Mouse (Mus musculus) spleen, adult 2 months (tissue): Measurements from ENCODE around the gene Amigo2. TPM values are rescaled to one million over a fixed set of nuclear protein-coding genes. Genes with fewer than 3 reads are reported as not detected.

Source experiments
- DNase-seq, 2 experiments: peaks; one replicate each; pipeline versions ENCODE4 v3.0.0 to v3.0.0-alpha.2; 2012 to 2021; ENCODE audit warnings: low spot score in 2 of 2, low read depth in 1 of 2
- H3K27ac ChIP-seq: fragments of 200-500 bp; 2 replicates; pipeline ENCODE4 v1.5.1; 2012; ENCODE audit warnings: low read length, inconsistent platforms; ENCODE audit not compliant: insufficient read depth
- H3K27me3 ChIP-seq: fragments of 200-500 bp; 2 replicates; pipeline ENCODE4 v1.6.1; 2012; ENCODE audit warnings: mild to moderate bottlenecking, moderate library complexity, low read length, inconsistent platforms; ENCODE audit not compliant: control insufficient read depth, insufficient read depth
- H3K36me3 ChIP-seq: fragments of 200-500 bp; 2 replicates; pipeline ENCODE4 v1.6.1; 2012; ENCODE audit warnings: mild to moderate bottlenecking, low read length, inconsistent platforms; ENCODE audit not compliant: control insufficient read depth, insufficient read depth
- H3K4me1 ChIP-seq: fragments of 200-500 bp; 2 replicates; pipeline ENCODE4 v1.6.1; 2011; ENCODE audit warnings: inconsistent platforms; ENCODE audit not compliant: control insufficient read depth, insufficient read depth, insufficient read length
- H3K4me3 ChIP-seq: fragments of 200-500 bp; 2 replicates; pipeline ENCODE4 v1.5.1; 2011; ENCODE audit warnings: mild to moderate bottlenecking, inconsistent platforms; ENCODE audit not compliant: insufficient read depth, insufficient read length; ENCODE audit errors: extremely low read depth
- CTCF ChIP-seq: fragments of 200-500 bp; IDR thresholded peaks from 2 replicates; pipeline ENCODE4 v1.5.1; 2011; ENCODE audit warnings: mild to moderate bottlenecking, inconsistent platforms; ENCODE audit not compliant: insufficient read depth, insufficient read length, insufficient replicate concordance; ENCODE audit errors: extremely low read depth
- POLR2A ChIP-seq: fragments of 200-500 bp; IDR thresholded peaks from 2 replicates; pipeline ENCODE4 v1.6.1; 2011; ENCODE audit warnings: low read depth, low read length, inconsistent platforms
- WGBS: fragments of 180-500 bp; shearing (Covaris S2); methylation state at CpG from one replicate; pipeline ENCODE4 v1.1.7; 2018; 5-methylcytosine and 5-hydroxymethylcytosine counted together
- polyA plus RNA-seq: library from polyadenylated mRNA; depleted of rRNA; stranded (reverse); fragments of >200 nt; gene quantifications from 2 replicates; pipeline ENCODE4 v1.2.3, GENCODE M21; 2012

Amigo2 gene
- polyA plus RNA-seq, 1 experiment = 2.0 TPM

DNA sequence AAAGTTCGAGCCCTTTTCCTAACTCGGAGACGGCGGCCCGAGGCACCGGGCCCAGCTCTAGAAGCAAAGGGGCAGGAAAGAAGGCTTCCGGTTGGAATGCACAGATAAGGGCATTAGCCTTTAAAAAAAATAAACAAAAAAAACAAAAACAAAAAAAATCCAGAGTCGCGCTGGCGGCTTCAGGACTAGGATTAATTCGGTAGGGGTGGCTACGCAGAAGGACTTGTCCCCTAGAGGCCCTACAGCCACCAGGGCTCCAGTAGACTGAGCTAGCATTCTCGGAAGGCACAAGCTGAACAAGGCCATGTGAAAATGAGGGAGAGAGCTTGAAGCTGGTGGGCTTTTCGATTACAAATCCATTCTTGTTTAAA is 689 bp upstream of the Amigo2 start:
- peaks cover 3% of the 10 kb centered on the region for H3K27me3 ChIP-seq
- peak in 1 of 2 experiments; percentile 21 for DNase-seq

GRCm38 (mm10) chr15:97246256-97246655 is 831 bp downstream of the Amigo2 start:
- no peak for DNase-seq
- no peaks in the 10 kb centered on the region for H3K36me3 ChIP-seq
- H3K4me3 ChIP-seq = peak overlapping the region; percentile 24; the same call in 1 of the 2 replicates
- no peak overlapping the region for H3K27ac ChIP-seq
- peaks cover 3% of the 10 kb centered on the region for H3K27me3 ChIP-seq
- peaks cover 6% of the 10 kb centered on the region; the same call in 1 of the 2 replicates for H3K4me1 ChIP-seq
- 31% methylated on average over 14 of the region's 14 CpGs for WGBS
- TF ChIP-seq CTCF = no peak
- no peak for TF ChIP-seq POLR2A

More for the DNA sequence above, 689 bp upstream of the Amigo2 start:
- TF ChIP-seq POLR2A (no peak; the same call in 1 of the 2 replicates), CTCF (no peak)
- peaks cover 17% of the 10 kb centered on the region; the same call in 1 of the 2 replicates for H3K4me1 ChIP-seq
- peak overlapping the region; percentile 73 for H3K4me3 ChIP-seq
- no peaks in the 10 kb centered on the region for H3K36me3 ChIP-seq
- WGBS = under 1% methylated on average over 14 of the region's 14 CpGs
- peak overlapping the region; percentile 86 for H3K27ac ChIP-seq

- no peak for DNase-seq
- Histone ChIP-seq H3K4me1 (peaks cover 6% of the 10 kb centered on the region; the same call in 1 of the 2 replicates), H3K4me3 (no peak overlapping the region; the same call in 1 of the 2 replicates), H3K36me3 (no peaks in the 10 kb centered on the region), H3K27me3 (peaks cover 3% of the 10 kb centered on the region), H3K27ac (no peak overlapping the region)
- 36% methylated on average over 18 of the region's 18 CpGs for WGBS
- TF ChIP-seq POLR2A = no peak
- TF ChIP-seq CTCF = no peak
Observed at GRCm38 (mm10) chr15:97245392-97245791, 1.7 kb downstream of the Amigo2 start.

GRCm38 (mm10) chr15:97236943-97237342 is 10.1 kb downstream of the Amigo2 start:
- Histone ChIP-seq H3K27me3 (no peaks in the 10 kb centered on the region), H3K4me3 (no peak overlapping the region), H3K36me3 (no peaks in the 10 kb centered on the region), H3K4me1 (no peaks in the 10 kb centered on the region), H3K27ac (no peak overlapping the region)
- TF ChIP-seq POLR2A (no peak), CTCF (peak; percentile 93)
- 41% methylated on average over 9 of the region's 9 CpGs for WGBS
- DNase-seq = peak in 1 of 2 experiments; percentile 73

DNA sequence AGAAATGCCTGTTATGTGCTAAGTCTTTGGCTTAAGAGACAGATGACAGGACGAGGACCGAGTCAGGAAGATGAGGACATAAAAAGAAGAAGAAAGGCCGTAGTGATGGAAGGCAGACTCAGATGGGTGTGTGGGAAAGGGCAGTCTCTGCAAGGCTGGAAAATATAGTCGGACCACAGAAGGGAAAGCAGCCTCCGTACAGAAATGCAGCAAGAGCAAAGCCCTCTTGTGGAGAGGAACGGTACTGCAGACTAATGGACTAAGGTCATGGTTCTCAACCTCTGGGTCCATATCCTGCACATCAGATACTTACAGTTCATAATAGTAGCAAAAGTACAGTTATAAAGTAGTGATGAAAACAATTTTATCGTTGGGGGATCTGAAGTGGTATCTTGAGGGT is 11.9 kb downstream of the Amigo2 start:
- H3K36me3 ChIP-seq = no peaks in the 10 kb centered on the region
- no peak for TF ChIP-seq POLR2A
- peak; percentile 60; the same call in 1 of the 2 replicates for TF ChIP-seq CTCF
- H3K4me3 ChIP-seq = no peak overlapping the region
- no peaks in the 10 kb centered on the region for H3K27me3 ChIP-seq
- WGBS = 19% methylated on average over 7 of the region's 7 CpGs
- peak; percentile 28 to 57 for DNase-seq
- H3K27ac ChIP-seq = no peak overlapping the region
- no peaks in the 10 kb centered on the region for H3K4me1 ChIP-seq

DNA sequence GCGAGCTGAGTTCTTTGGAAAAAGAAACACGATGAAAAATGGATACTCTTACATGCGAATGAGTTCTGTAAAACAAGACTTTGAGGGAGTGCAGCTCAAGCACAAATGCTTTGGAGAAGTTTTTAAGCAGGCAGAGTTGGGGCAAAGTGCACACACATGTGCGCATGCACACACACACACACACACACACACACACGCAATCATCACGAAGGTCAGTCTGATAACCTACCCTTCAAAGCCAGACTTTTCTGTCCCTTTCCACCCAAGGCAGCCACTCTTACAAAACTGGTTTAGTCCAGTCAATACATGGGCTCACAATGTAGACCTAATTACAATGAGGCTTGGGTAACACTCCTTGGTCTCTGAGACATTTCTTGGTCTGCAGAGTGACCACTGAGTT is 13.0 kb downstream of the Amigo2 start:
- no peak for DNase-seq
- Histone ChIP-seq H3K36me3 (no peaks in the 10 kb centered on the region), H3K4me1 (no peaks in the 10 kb centered on the region), H3K27me3 (no peaks in the 10 kb centered on the region), H3K27ac (no peak overlapping the region), H3K4me3 (no peak overlapping the region)
- TF ChIP-seq POLR2A (no peak), CTCF (no peak)
- 92% methylated on average over 6 of the region's 6 CpGs for WGBS

DNA sequence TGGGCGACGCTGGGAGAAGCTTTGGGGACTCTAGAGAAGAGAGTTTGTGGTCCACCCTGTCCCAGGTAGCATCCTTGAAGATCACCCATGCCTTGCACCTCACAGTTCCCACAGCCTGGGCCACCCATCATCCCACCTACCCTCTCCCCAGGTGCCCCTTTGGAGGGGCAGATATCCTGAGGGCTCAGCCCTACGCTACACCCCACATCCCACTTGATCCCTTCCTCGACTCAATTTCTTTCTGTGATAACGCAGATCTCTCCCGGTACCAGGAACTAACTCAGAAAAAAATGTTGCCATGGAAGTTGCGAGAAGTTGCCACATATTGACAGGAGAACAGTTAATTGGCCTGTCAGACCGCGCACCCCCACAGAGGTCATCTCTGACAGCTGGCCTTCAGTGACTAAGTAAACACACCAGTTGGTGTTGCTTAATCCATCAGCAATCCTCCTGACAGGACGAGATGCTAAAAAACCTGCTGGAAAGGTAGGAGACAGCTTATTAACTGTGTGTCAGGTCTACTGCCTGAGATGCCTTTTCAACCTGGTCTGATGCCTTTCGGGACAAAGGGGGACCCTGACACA is 17.5 kb downstream of the Amigo2 start:
- TF ChIP-seq POLR2A = no peak
- H3K27ac ChIP-seq = no peak overlapping the region
- 88% methylated on average over 11 of the region's 11 CpGs for WGBS
- H3K4me3 ChIP-seq = no peak overlapping the region
- no peak for DNase-seq
- no peaks in the 10 kb centered on the region for H3K4me1 ChIP-seq
- H3K27me3 ChIP-seq = no peaks in the 10 kb centered on the region
- no peaks in the 10 kb centered on the region for H3K36me3 ChIP-seq
